Mouse (Mus musculus): Measurements from ENCODE around the gene Actrt2. TPM values are rescaled to one million over a fixed set of nuclear protein-coding genes. Genes with fewer than 3 reads are reported as not detected.

Gene Actrt2
- total RNA-seq (2021) = not detected
- long read RNA-seq = 0 reads

GRCm38 (mm10) chr4:154667767-154668166 lies at the start of gene Actrt2:
Gene Actrt2 (minus strand): TSS chr4:154667867.
- no peak for DNase-seq (ENCODE audit: low spot score in 2 of 2)

GRCm38 (mm10) chr4:154709391-154710107 lies 41.9 kb upstream of the Actrt2 start:
- no peak for DNase-seq (ENCODE audit: low spot score in 2 of 2)

GRCm38 (mm10) chr4:154708811-154709210 lies 41.1 kb upstream of the Actrt2 start:
- DNase-seq (ENCODE audit: low spot score in 2 of 2) = no peak

- DNase-seq (ENCODE audit: low spot score in 2 of 2) = no peak
Measured at GRCm38 (mm10) chr4:154708223-154708622, 40.6 kb upstream of the Actrt2 start.

- no peak for DNase-seq (ENCODE audit: low spot score in 2 of 2)
Measured at GRCm38 (mm10) chr4:154707521-154707920, 39.9 kb upstream of the Actrt2 start.

GRCm38 (mm10) chr4:154706442-154706841 lies 38.8 kb upstream of the Actrt2 start:
- no peak for DNase-seq (ENCODE audit: low spot score in 2 of 2)

- DNase-seq (ENCODE audit: low spot score in 2 of 2) = no peak
Measured at GRCm38 (mm10) chr4:154705681-154706080, 38.0 kb upstream of the Actrt2 start.

GRCm38 (mm10) chr4:154705056-154705455 lies 37.4 kb upstream of the Actrt2 start:
- DNase-seq (ENCODE audit: low spot score in 2 of 2) = no peak

- no peak for DNase-seq (ENCODE audit: low spot score in 2 of 2)
Measured at GRCm38 (mm10) chr4:154704591-154704990, 36.9 kb upstream of the Actrt2 start.

GRCm38 (mm10) chr4:154703426-154704070 lies 35.9 kb upstream of the Actrt2 start:
- no peak for DNase-seq (ENCODE audit: low spot score in 2 of 2)

GRCm38 (mm10) chr4:154702931-154703330 lies 35.3 kb upstream of the Actrt2 start:
- no peak for DNase-seq (ENCODE audit: low spot score in 2 of 2)

GRCm38 (mm10) chr4:154702186-154702585 lies 34.5 kb upstream of the Actrt2 start:
- DNase-seq (ENCODE audit: low spot score in 2 of 2) = no peak

- no peak for DNase-seq (ENCODE audit: low spot score in 2 of 2)
Measured at GRCm38 (mm10) chr4:154700921-154701412, 33.3 kb upstream of the Actrt2 start.

GRCm38 (mm10) chr4:154700436-154700835 lies 32.8 kb upstream of the Actrt2 start:
- DNase-seq (ENCODE audit: low spot score in 2 of 2) = no peak

GRCm38 (mm10) chr4:154699236-154699635 lies 31.6 kb upstream of the Actrt2 start:
- no peak for DNase-seq (ENCODE audit: low spot score in 2 of 2)

- no peak for DNase-seq (ENCODE audit: low spot score in 2 of 2)
Measured at GRCm38 (mm10) chr4:154698631-154699030, 31.0 kb upstream of the Actrt2 start.

GRCm38 (mm10) chr4:154698021-154698590 lies 30.4 kb upstream of the Actrt2 start:
- DNase-seq (ENCODE audit: low spot score in 2 of 2) = no peak

GRCm38 (mm10) chr4:154697476-154697875 lies 29.8 kb upstream of the Actrt2 start:
- DNase-seq (ENCODE audit: low spot score in 2 of 2) = no peak

- DNase-seq (ENCODE audit: low spot score in 2 of 2) = no peak
Measured at GRCm38 (mm10) chr4:154696552-154696951, 28.9 kb upstream of the Actrt2 start.

- DNase-seq (ENCODE audit: low spot score in 2 of 2) = no peak
Measured at GRCm38 (mm10) chr4:154696146-154696545, 28.5 kb upstream of the Actrt2 start.

GRCm38 (mm10) chr4:154694361-154694760 lies 26.7 kb upstream of the Actrt2 start:
- DNase-seq (ENCODE audit: low spot score in 2 of 2) = no peak

- no peak for DNase-seq (ENCODE audit: low spot score in 2 of 2)
Measured at GRCm38 (mm10) chr4:154693348-154694015, 25.8 kb upstream of the Actrt2 start.
